Mouse (Mus musculus): Measurements from ENCODE around the gene Pgam1. TPM values are rescaled to one million over a fixed set of nuclear protein-coding genes. Genes with fewer than 3 reads are reported as not detected.

The Pgam1 gene
- total and polyA plus RNA-seq, 2 experiments from 2014 or later = 416 to 537 TPM

GRCm38 (mm10) chr19:41901696-41902095, 10.0 kb upstream of the Pgam1 start:
- no peaks in the 10 kb centered on the region for H3K27me3 ChIP-seq (ENCODE audit: insufficient read depth, low read length)
- TF ChIP-seq CTCF (IDR thresholded peaks at IDR 0.05; ENCODE audit: low read depth) = no peak
- DNase-seq = no peak
- no peaks in the 10 kb centered on the region for H3K36me3 ChIP-seq (ENCODE audit: insufficient read depth)
- ATAC-seq = no peak
- H3K4me2 ChIP-seq (ENCODE audit: low read depth) = no peak overlapping the region
- H3K4me1 ChIP-seq (ENCODE audit: insufficient read depth) = no peaks in the 10 kb centered on the region
- H3K27ac ChIP-seq (ENCODE audit: low read depth, low read length) = no peak overlapping the region
- H3K9ac ChIP-seq = no peak overlapping the region
- WGBS = 35% methylated on average over 2 of the region's 2 CpGs
- H3K9me3 ChIP-seq (ENCODE audit: low read length) = no peaks in the 10 kb centered on the region
- H3K4me3 ChIP-seq (ENCODE audit: low read depth, low read length) = no peak overlapping the region

GRCm38 (mm10) chr19:41902848-41903593, 8.7 kb upstream of the Pgam1 start:
- Histone ChIP-seq H3K36me3 (ENCODE audit: insufficient read depth) (no peaks in the 10 kb centered on the region), H3K4me2 (ENCODE audit: low read depth) (no peak overlapping the region), H3K27me3 (ENCODE audit: insufficient read depth, low read length) (no peaks in the 10 kb centered on the region), H3K4me3 (ENCODE audit: low read depth, low read length) (no peak overlapping the region), H3K9me3 (ENCODE audit: low read length) (no peaks in the 10 kb centered on the region), H3K27ac (ENCODE audit: low read depth, low read length) (no peak overlapping the region), H3K4me1 (ENCODE audit: insufficient read depth) (no peaks in the 10 kb centered on the region), H3K9ac (no peak overlapping the region)
- ATAC-seq (no peak), DNase-seq (no peak)
- 88% methylated on average over 10 of the region's 10 CpGs for WGBS
- no peak for TF ChIP-seq CTCF (IDR thresholded peaks at IDR 0.05; ENCODE audit: low read depth)

GRCm38 (mm10) chr19:41905246-41905645, 6.5 kb upstream of the Pgam1 start:
- no peak overlapping the region for H3K4me2 ChIP-seq (ENCODE audit: low read depth)
- DNase-seq (no peak), ATAC-seq (no peak)
- WGBS = 92% methylated on average over 2 of the region's 2 CpGs
- H3K4me3 ChIP-seq (ENCODE audit: low read depth, low read length) = no peak overlapping the region
- H3K27me3 ChIP-seq (ENCODE audit: insufficient read depth, low read length) = no peaks in the 10 kb centered on the region
- H3K9me3 ChIP-seq (ENCODE audit: low read length) = no peaks in the 10 kb centered on the region
- TF ChIP-seq CTCF (IDR thresholded peaks at IDR 0.05; ENCODE audit: low read depth) = no peak
- no peak overlapping the region for H3K27ac ChIP-seq (ENCODE audit: low read depth, low read length)
- H3K4me1 ChIP-seq (ENCODE audit: insufficient read depth) = no peaks in the 10 kb centered on the region
- H3K36me3 ChIP-seq (ENCODE audit: insufficient read depth) = no peaks in the 10 kb centered on the region
- no peak overlapping the region for H3K9ac ChIP-seq

- no peaks in the 10 kb centered on the region for H3K9me3 ChIP-seq (ENCODE audit: low read length)
- no peaks in the 10 kb centered on the region for H3K4me1 ChIP-seq (ENCODE audit: insufficient read depth)
- no peak for TF ChIP-seq CTCF (IDR thresholded peaks at IDR 0.05; ENCODE audit: low read depth)
- H3K9ac ChIP-seq = no peak overlapping the region
- ATAC-seq (no peak), DNase-seq (no peak)
- H3K36me3 ChIP-seq (ENCODE audit: insufficient read depth) = no peaks in the 10 kb centered on the region
- no peaks in the 10 kb centered on the region for H3K27me3 ChIP-seq (ENCODE audit: insufficient read depth, low read length)
- H3K27ac ChIP-seq (ENCODE audit: low read depth, low read length) = no peak overlapping the region
- H3K4me3 ChIP-seq (ENCODE audit: low read depth, low read length) = no peak overlapping the region
- no peak overlapping the region for H3K4me2 ChIP-seq (ENCODE audit: low read depth)
- 73% methylated on average over 6 of the region's 6 CpGs for WGBS
Observed at GRCm38 (mm10) chr19:41906311-41907078, 5.2 kb upstream of the Pgam1 start.

- no peak for DNase-seq
- H3K9me3 ChIP-seq (ENCODE audit: low read length) = no peaks in the 10 kb centered on the region
- H3K4me3 ChIP-seq (ENCODE audit: low read depth, low read length) = no peak overlapping the region
- H3K4me1 ChIP-seq (ENCODE audit: insufficient read depth) = no peaks in the 10 kb centered on the region
- TF ChIP-seq CTCF (IDR thresholded peaks at IDR 0.05; ENCODE audit: low read depth) = no peak
- no peak for ATAC-seq
- H3K4me2 ChIP-seq (ENCODE audit: low read depth) = no peak overlapping the region
- H3K9ac ChIP-seq = no peak overlapping the region; the same call in 1 of the 2 replicates
- H3K27me3 ChIP-seq (ENCODE audit: insufficient read depth, low read length) = no peaks in the 10 kb centered on the region
- WGBS = 52% methylated on average over 8 of the region's 8 CpGs
- no peak overlapping the region for H3K27ac ChIP-seq (ENCODE audit: low read depth, low read length)
- H3K36me3 ChIP-seq (ENCODE audit: insufficient read depth) = no peaks in the 10 kb centered on the region
Observed at GRCm38 (mm10) chr19:41907079-41907760, 4.5 kb upstream of the Pgam1 start.

- Histone ChIP-seq H3K36me3 (ENCODE audit: insufficient read depth) (no peaks in the 10 kb centered on the region), H3K9me3 (ENCODE audit: low read length) (no peaks in the 10 kb centered on the region), H3K4me1 (ENCODE audit: insufficient read depth) (peaks cover 11% of the 10 kb centered on the region), H3K9ac (no peak overlapping the region), H3K27me3 (ENCODE audit: insufficient read depth, low read length) (no peaks in the 10 kb centered on the region), H3K4me3 (ENCODE audit: low read depth, low read length) (no peak overlapping the region), H3K27ac (ENCODE audit: low read depth, low read length) (no peak overlapping the region), H3K4me2 (ENCODE audit: low read depth) (no peak overlapping the region)
- no peak for DNase-seq
- TF ChIP-seq CTCF (IDR thresholded peaks at IDR 0.05; ENCODE audit: low read depth) = no peak
- ATAC-seq = no peak
- WGBS = 89% methylated on average over 3 of the region's 3 CpGs
Observed at GRCm38 (mm10) chr19:41908736-41909135, 3.0 kb upstream of the Pgam1 start.

- DNase-seq = no peak
- no peak for ATAC-seq
- no peak overlapping the region for H3K4me2 ChIP-seq (ENCODE audit: low read depth)
- no peaks in the 10 kb centered on the region for H3K36me3 ChIP-seq (ENCODE audit: insufficient read depth)
- H3K9ac ChIP-seq = no peak overlapping the region
- no peak overlapping the region for H3K27ac ChIP-seq (ENCODE audit: low read depth, low read length)
- no peak for TF ChIP-seq CTCF (IDR thresholded peaks at IDR 0.05; ENCODE audit: low read depth)
- H3K27me3 ChIP-seq (ENCODE audit: insufficient read depth, low read length) = no peaks in the 10 kb centered on the region
- no peak overlapping the region for H3K4me3 ChIP-seq (ENCODE audit: low read depth, low read length)
- peaks cover 19% of the 10 kb centered on the region for H3K4me1 ChIP-seq (ENCODE audit: insufficient read depth)
- 84% methylated on average over 2 of the region's 2 CpGs for WGBS
- H3K9me3 ChIP-seq (ENCODE audit: low read length) = no peaks in the 10 kb centered on the region
Observed at GRCm38 (mm10) chr19:41910396-41910795, 1.3 kb upstream of the Pgam1 start.

All from forebrain, postnatal 0 days (tissue).